8 mouse cellular contexts compared by ENCODE assay signal in genomic region chr9:59484760-59485159, GRCm38 (mm10). TPM values are rescaled to one million over a fixed set of nuclear protein-coding genes. Genes with fewer than 3 reads are reported as not detected.
A peak's percentile ranks its signal among the peaks of the same experiment; 100 is the strongest.
DNase-seq lines count a peak whose midpoint lies in the region; ATAC-seq lines count a peak whose summit lies in the region.

No protein-coding gene starts in this region.

- peak overlapping the region; percentile 64 for H3K4me2 ChIP-seq in embryonic facial prominence, embryonic 15.5 days (replicated peaks)
- peak overlapping the region; percentile 86 for H3K4me2 ChIP-seq in liver, embryonic 11.5 days

- peak overlapping the region; percentile 99 for H3K4me3 ChIP-seq in erythroblast, embryonic 14.5 days (replicated peaks)
- peak overlapping the region; percentile 98 for H3K4me3 ChIP-seq in embryonic facial prominence, embryonic 15.5 days (replicated peaks)
- H3K4me3 ChIP-seq in liver, embryonic 11.5 days (ENCODE audit: low read depth, low read length): peak overlapping the region; percentile 81

- H3K4me1 ChIP-seq in erythroblast, embryonic 14.5 days (ENCODE audit: control insufficient read depth): peaks cover 36% of the 10 kb centered on the region
- peaks cover 7% of the 10 kb centered on the region; the same call in 1 of the 2 replicates for H3K4me1 ChIP-seq in embryonic facial prominence, embryonic 15.5 days
- H3K4me1 ChIP-seq in liver, embryonic 11.5 days (replicated peaks; ENCODE audit: control insufficient read depth, insufficient read depth, low read length): peaks cover 11% of the 10 kb centered on the region; the same call in 1 of the 2 replicates

- H3K27me3 ChIP-seq in erythroblast, embryonic 14.5 days (ENCODE audit: control insufficient read depth): no peaks in the 10 kb centered on the region
- no peaks in the 10 kb centered on the region for H3K27me3 ChIP-seq in embryonic facial prominence, embryonic 15.5 days
- no peaks in the 10 kb centered on the region for H3K27me3 ChIP-seq in liver, embryonic 11.5 days (replicated peaks; ENCODE audit: control insufficient read depth, insufficient read depth, low read length)

- no peak overlapping the region for H3K27ac ChIP-seq in embryonic facial prominence, embryonic 15.5 days (replicated peaks)
- H3K27ac ChIP-seq in liver, embryonic 11.5 days (ENCODE audit: low read depth, low read length): no peak overlapping the region

- peak; percentile 20 for DNase-seq in 3T3-L1 (ENCODE audit: low read depth, low spot score)
- no peak for DNase-seq in liver, embryonic 11.5 days (ENCODE audit: low spot score)
- no peak for DNase-seq in urinary bladder, adult 2 months (ENCODE audit: low spot score)
- DNase-seq in thymus, postnatal 36 days: no peak

- WGBS in embryonic facial prominence, embryonic 15.5 days: 8% methylated on average over 7 of the region's 7 CpGs
- WGBS in liver, embryonic 11.5 days: 11% methylated on average over 7 of the region's 7 CpGs

- H3K9ac ChIP-seq in embryonic facial prominence, embryonic 15.5 days: peak overlapping the region; percentile 90
- peak overlapping the region; percentile 86 for H3K9ac ChIP-seq in liver, embryonic 11.5 days (ENCODE audit: low read depth, low read length)

- H3K9me3 ChIP-seq in erythroblast, embryonic 14.5 days (ENCODE audit: control insufficient read depth, low read length): no peaks in the 10 kb centered on the region
- no peaks in the 10 kb centered on the region for H3K9me3 ChIP-seq in embryonic facial prominence, embryonic 15.5 days (replicated peaks)
- H3K9me3 ChIP-seq in liver, embryonic 11.5 days (ENCODE audit: control insufficient read depth, low read length): no peaks in the 10 kb centered on the region

- peaks cover 19% of the 10 kb centered on the region for H3K36me3 ChIP-seq in erythroblast, embryonic 14.5 days (ENCODE audit: control insufficient read depth)
- no peaks in the 10 kb centered on the region for H3K36me3 ChIP-seq in embryonic facial prominence, embryonic 15.5 days
- no peaks in the 10 kb centered on the region for H3K36me3 ChIP-seq in liver, embryonic 11.5 days (ENCODE audit: control insufficient read depth, insufficient read depth, low read length)

- ATAC-seq in erythroblast, adult 5-6 weeks (replicated peaks; ENCODE audit: low FRiP score, poor library complexity, severe bottlenecking): no peak
- ATAC-seq in embryonic facial prominence, embryonic 15.5 days (ENCODE audit: insufficient number of reproducible peaks, low FRiP score, low TSS enrichment, low read depth): no peak
- no peak for ATAC-seq in liver, embryonic 11.5 days (replicated peaks; ENCODE audit: low FRiP score)
- no peak for ATAC-seq in inflammation-experienced regulatory T-cells, adult 6 months

RNA-seq across cellular contexts. Expression of gene Arih1, which starts 1.7 kb away (rescaled TPM):
- polyA plus RNA-seq in erythroblast, embryonic 14.5 days (2012): 2.4 and 3.2 TPM in 2 replicates
- total RNA-seq in erythroblast, adult 5-6 weeks (2015; ENCODE audit: low replicate concordance): 42.4 and 49.8 TPM in 2 replicates
- 89.2 and 128 TPM in 2 replicates for total RNA-seq in erythroblast, adult 5-6 weeks (2017; ENCODE audit: low replicate concordance)
- polyA plus RNA-seq in embryonic facial prominence, embryonic 15.5 days (2015; fragmentation: Nextera tagmentation; extraction: Ambion mirVana): 14.5 and 15.0 TPM in 2 replicates
- polyA plus RNA-seq in liver, embryonic 11.5 days (2014; fragmentation: Nextera tagmentation; extraction: Ambion mirVana): 11.9 and 13.2 TPM in 2 replicates
- polyA plus RNA-seq in inflammation-experienced regulatory T-cells, adult 6 months (2017; shearing (Covaris generic)): 10 to 100 TPM; 19.6 to 23.7 (median 23.0) TPM
- 40.0 and 45.5 TPM in 2 replicates for polyA plus RNA-seq in urinary bladder, adult 2 months (2012; rRNA removed)

RNA-seq across cellular contexts. Expression of gene Hexa, which starts 54.6 kb away (rescaled TPM):
- 0.42 and 0.60 TPM in 2 replicates for polyA plus RNA-seq in erythroblast, embryonic 14.5 days (2012)
- 24.2 and 25.7 TPM in 2 replicates for total RNA-seq in erythroblast, adult 5-6 weeks (2015; ENCODE audit: low replicate concordance)
- 36.8 and 52.1 TPM in 2 replicates for total RNA-seq in erythroblast, adult 5-6 weeks (2017; ENCODE audit: low replicate concordance)
- 91.5 and 92.2 TPM in 2 replicates for polyA plus RNA-seq in embryonic facial prominence, embryonic 15.5 days (2015; fragmentation: Nextera tagmentation; extraction: Ambion mirVana)
- polyA plus RNA-seq in liver, embryonic 11.5 days (2014; fragmentation: Nextera tagmentation; extraction: Ambion mirVana): 62.4 and 65.3 TPM in 2 replicates
- 10 to 100 TPM; 15.6 to 38.7 (median 37.6) TPM for polyA plus RNA-seq in inflammation-experienced regulatory T-cells, adult 6 months (2017; shearing (Covaris generic))
- polyA plus RNA-seq in urinary bladder, adult 2 months (2012; rRNA removed): 103 and 106 TPM in 2 replicates

RNA-seq across cellular contexts. Expression of gene Tmem202, which starts 54.9 kb away (rescaled TPM):
- 0.03 TPM in 1 of 2 replicates, not detected in the other for polyA plus RNA-seq in erythroblast, embryonic 14.5 days (2012)
- not detected in 2 replicates for total RNA-seq in erythroblast, adult 5-6 weeks (2015; ENCODE audit: low replicate concordance)
- total RNA-seq in erythroblast, adult 5-6 weeks (2017; ENCODE audit: low replicate concordance): not detected in 2 replicates
- 0.30 TPM in 1 of 2 replicates, not detected in the other for polyA plus RNA-seq in embryonic facial prominence, embryonic 15.5 days (2015; fragmentation: Nextera tagmentation; extraction: Ambion mirVana)
- 0.22 TPM in 1 of 2 replicates, not detected in the other for polyA plus RNA-seq in liver, embryonic 11.5 days (2014; fragmentation: Nextera tagmentation; extraction: Ambion mirVana)
- not detected for polyA plus RNA-seq in inflammation-experienced regulatory T-cells, adult 6 months (2017; shearing (Covaris generic))
- polyA plus RNA-seq in urinary bladder, adult 2 months (2012; rRNA removed): 1.3 and 1.5 TPM in 2 replicates

Comparison
In these comparisons a context has a peak if more than half of its experiments do, and no peak if none do; other contexts are left out.
1. RNA of gene Hexa, which starts 54.6 kb away (polyA plus RNA-seq): 103 to 106 TPM in urinary bladder, adult 2 months, 91.5 to 92.2 TPM in embryonic facial prominence, embryonic 15.5 days, 62.4 to 65.3 TPM in liver, embryonic 11.5 days and 15.6 to 38.7 TPM in inflammation-experienced regulatory T-cells, adult 6 months; 0.42 to 0.60 TPM in erythroblast, embryonic 14.5 days; every median in the first group is over 10 times any median in the second.
2. Peak in every context shown above with its lines, with median percentiles within 50 percentile points of each other: H3K4me3 ChIP-seq.